Mouse (Mus musculus): ENCODE results near the gene Fev.
A peak's percentile ranks its signal among the peaks of the same experiment; 100 is the strongest.

The Fev gene

GRCm38 (mm10) chr1:74885369-74886042 lies at the start of gene Fev:
Gene Fev (minus strand): TSS chr1:74885419.
- no peak for DNase-seq (ENCODE audit: low spot score in 2 of 2)

- DNase-seq (ENCODE audit: low spot score in 2 of 2) = no peak
Observed at GRCm38 (mm10) chr1:74927621-74928296, 42.5 kb upstream of the Fev start.

- DNase-seq (ENCODE audit: low spot score in 2 of 2) = peak in 1 of 2 experiments; percentile 18
Observed at GRCm38 (mm10) chr1:74926721-74927120, 41.5 kb upstream of the Fev start.

- DNase-seq (ENCODE audit: low spot score in 2 of 2) = no peak
Observed at GRCm38 (mm10) chr1:74924464-74924863, 39.2 kb upstream of the Fev start.

GRCm38 (mm10) chr1:74915706-74916105 lies 30.5 kb upstream of the Fev start:
- no peak for DNase-seq (ENCODE audit: low spot score in 2 of 2)

- no peak for DNase-seq (ENCODE audit: low spot score in 2 of 2)
Observed at GRCm38 (mm10) chr1:74902191-74902590, 17.0 kb upstream of the Fev start.

GRCm38 (mm10) chr1:74901686-74902085 lies 16.5 kb upstream of the Fev start:
- no peak for DNase-seq (ENCODE audit: low spot score in 2 of 2)

GRCm38 (mm10) chr1:74900341-74901285 lies 15.4 kb upstream of the Fev start:
- no peak for DNase-seq (ENCODE audit: low spot score in 2 of 2)

GRCm38 (mm10) chr1:74898656-74899431 lies 13.6 kb upstream of the Fev start:
- DNase-seq (ENCODE audit: low spot score in 2 of 2) = no peak

GRCm38 (mm10) chr1:74897976-74898375 lies 12.8 kb upstream of the Fev start:
- DNase-seq (ENCODE audit: low spot score in 2 of 2) = no peak

GRCm38 (mm10) chr1:74894966-74895365 lies 9.7 kb upstream of the Fev start:
- DNase-seq (ENCODE audit: low spot score in 2 of 2) = peak in 1 of 2 experiments; percentile 41

GRCm38 (mm10) chr1:74893134-74893855 lies 8.1 kb upstream of the Fev start, which contains the start of gene Cryba2:
Gene Cryba2 (minus strand): TSS chr1:74893143.
- DNase-seq (ENCODE audit: low spot score in 2 of 2) = no peak

- DNase-seq (ENCODE audit: low spot score in 2 of 2) = no peak
Observed at GRCm38 (mm10) chr1:74892351-74893133, 7.3 kb upstream of the Fev start.

- no peak for DNase-seq (ENCODE audit: low spot score in 2 of 2)
Observed at GRCm38 (mm10) chr1:74891513-74891912, 6.3 kb upstream of the Fev start.

GRCm38 (mm10) chr1:74884196-74885141 lies 750 bp downstream of the Fev start:
- DNase-seq (ENCODE audit: low spot score in 2 of 2) = no peak

GRCm38 (mm10) chr1:74883441-74883840 lies 1.8 kb downstream of the Fev start:
- DNase-seq (ENCODE audit: low spot score in 2 of 2) = no peak

GRCm38 (mm10) chr1:74882828-74883227 lies 2.4 kb downstream of the Fev start:
- no peak for DNase-seq (ENCODE audit: low spot score in 2 of 2)

- no peak for DNase-seq (ENCODE audit: low spot score in 2 of 2)
Observed at GRCm38 (mm10) chr1:74882055-74882734, 3.0 kb downstream of the Fev start.
